Mouse (Mus musculus) left cerebral cortex, adult 18-20 months (tissue): ENCODE data around the gene Negr1. TPM values are rescaled to one million over a fixed set of nuclear protein-coding genes. Genes with fewer than 3 reads are reported as not detected.

Source experiments
- DNase-seq, 2 experiments: peaks; one replicate each; pipeline ENCODE4 v3.0.0; 2021 to 2022; ENCODE audit warnings: low spot score in 2 of 2, mixed read lengths in 1 of 2
- total RNA-seq, 2 experiments: library from RNA; stranded (reverse); gene quantifications; 2 replicates each; pipeline ENCODE4 v1.2.3; 2021

The Negr1 gene
- total RNA-seq, 2 experiments from 2014 or later = 178 to 220 TPM

GRCm38 (mm10) chr3:156672560-156672959 lies 111.0 kb downstream of the Negr1 start:
- DNase-seq = no peak

- peak; percentile 18 to 28 for DNase-seq
Observed at GRCm38 (mm10) chr3:156690059-156690605, 128.5 kb downstream of the Negr1 start.

GRCm38 (mm10) chr3:156698687-156699086 lies 137.1 kb downstream of the Negr1 start:
- no peak for DNase-seq

- DNase-seq = no peak
Observed at GRCm38 (mm10) chr3:156703241-156703640, 141.6 kb downstream of the Negr1 start.

DNA sequence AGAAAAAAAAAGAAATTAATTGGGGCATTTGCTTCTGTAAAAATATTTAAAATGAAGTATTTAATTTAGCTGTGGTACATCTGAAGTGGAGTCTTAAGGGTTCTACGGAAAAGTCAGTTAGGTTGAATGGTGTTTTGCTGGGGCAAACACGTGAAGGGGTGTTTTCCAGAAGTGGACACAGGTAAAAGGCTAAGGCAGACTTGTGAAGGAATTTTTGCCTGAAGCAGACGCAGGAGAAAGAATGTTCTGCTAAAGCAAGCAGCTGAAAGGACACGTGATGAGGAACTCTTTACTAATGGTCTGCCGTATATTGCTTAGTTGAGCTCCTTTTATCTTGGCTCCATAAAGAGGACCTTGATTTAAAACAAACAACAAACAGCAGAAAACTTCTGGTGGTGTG lies 148.6 kb downstream of the Negr1 start:
- no peak for DNase-seq

DNA sequence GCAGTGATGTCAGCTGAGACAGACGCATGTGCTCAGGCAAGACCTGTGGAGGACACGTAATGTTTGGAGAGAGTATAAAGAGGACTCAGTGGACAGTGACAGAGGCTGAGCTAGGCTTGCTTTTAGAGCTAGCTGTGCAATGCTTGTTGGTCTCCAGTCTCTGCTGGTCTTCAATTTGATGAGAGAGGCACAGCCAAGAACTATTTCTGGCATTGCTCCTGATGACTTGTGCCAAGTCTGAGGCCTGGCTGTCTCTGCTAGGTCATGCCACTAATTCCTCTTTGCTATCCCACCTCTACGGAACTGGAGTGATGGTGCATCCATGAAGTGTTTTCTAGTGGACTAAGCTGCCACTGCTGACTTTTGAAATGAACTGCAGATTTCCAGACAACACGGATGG lies 149.1 kb downstream of the Negr1 start:
- DNase-seq = no peak

DNA sequence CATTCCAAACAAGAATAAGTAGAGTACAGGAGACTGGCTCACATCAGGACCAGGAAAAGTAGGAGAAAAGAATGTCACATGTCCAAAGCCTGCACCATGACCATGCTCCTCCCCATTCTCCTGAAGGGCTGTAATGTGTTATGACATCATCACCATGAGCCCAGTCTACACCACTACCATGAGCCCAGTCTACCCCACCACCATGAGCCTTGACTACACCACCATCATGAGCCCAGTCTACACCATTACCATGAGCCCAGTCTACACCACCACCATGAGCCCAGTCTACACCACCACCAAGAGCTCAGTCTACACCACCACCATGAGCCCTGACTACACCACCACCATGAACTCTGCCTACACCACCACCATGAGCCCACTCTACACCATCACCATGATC lies 174.7 kb downstream of the Negr1 start:
- DNase-seq = no peak

DNA sequence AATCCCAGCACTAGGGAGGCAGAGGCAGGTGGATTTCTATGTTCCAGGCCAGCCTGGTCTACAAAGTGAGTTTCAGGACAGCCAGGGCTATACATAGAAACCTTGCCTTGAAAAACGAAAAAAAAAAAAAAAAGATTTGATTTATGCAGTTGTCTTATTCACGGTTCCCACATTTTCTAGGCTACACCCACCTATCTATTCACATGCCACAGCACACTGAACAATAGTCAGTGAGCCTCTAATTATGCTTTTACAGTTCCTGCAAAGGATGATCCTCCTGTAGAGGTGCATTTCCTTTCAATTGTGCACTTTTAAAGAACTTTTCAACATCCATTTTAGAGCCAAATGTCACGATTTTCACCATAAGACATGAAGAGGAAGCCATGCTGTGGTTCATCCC lies 177.9 kb downstream of the Negr1 start:
- DNase-seq = no peak

GRCm38 (mm10) chr3:156743266-156743665 lies 181.7 kb downstream of the Negr1 start:
- DNase-seq = no peak

DNA sequence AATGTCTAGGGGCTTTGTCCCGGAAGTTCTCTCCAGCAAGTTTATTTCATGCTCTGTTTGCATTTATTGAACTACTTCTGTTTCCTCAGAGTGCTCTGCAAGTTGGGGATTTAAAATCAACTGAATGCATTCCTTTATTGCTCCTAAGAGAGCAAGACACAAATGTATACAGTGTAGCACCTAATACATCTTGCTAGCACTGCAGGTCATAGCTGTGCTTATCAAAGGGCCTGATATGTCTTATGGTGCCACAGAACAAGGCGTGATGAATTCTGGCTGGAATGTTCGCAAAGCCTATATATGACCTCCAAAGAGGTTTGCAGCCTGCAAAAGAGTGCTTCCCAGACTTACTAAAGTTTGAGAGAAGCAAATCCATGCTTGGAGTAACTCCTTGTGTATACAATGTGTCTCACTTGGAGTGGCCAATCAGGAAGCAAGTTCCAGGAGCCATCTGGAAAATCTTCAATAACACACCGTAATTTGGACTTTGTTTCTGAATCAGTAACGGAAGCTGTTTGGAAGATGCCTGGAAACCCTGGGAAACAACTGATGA lies 183.7 kb downstream of the Negr1 start:
- DNase-seq = no peak

GRCm38 (mm10) chr3:156747456-156747855 lies 185.9 kb downstream of the Negr1 start:
- DNase-seq = no peak

GRCm38 (mm10) chr3:156753780-156754373 lies 192.3 kb downstream of the Negr1 start:
- no peak for DNase-seq

GRCm38 (mm10) chr3:156754790-156755530 lies 193.4 kb downstream of the Negr1 start:
- no peak for DNase-seq

DNA sequence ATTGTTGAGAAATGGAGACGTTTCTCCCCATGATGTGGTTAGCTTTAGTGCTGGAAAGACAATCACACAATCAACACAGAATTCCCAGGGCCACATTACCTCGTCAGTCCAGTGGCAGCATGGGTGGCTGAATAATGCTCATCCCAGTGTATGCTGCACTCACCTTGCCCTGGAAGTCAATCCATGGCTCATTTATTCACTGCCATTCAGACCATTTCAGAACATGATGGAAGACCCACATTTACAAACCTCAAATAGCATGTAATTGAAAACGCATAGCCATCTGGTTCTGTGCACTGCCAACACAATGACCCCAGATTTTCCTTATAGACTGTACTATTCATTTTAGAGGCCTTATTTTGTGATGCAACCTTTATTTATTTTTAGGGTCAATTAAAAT lies 203.4 kb downstream of the Negr1 start:
- no peak for DNase-seq

GRCm38 (mm10) chr3:156766171-156766845 lies 204.7 kb downstream of the Negr1 start:
- no peak for DNase-seq

DNA sequence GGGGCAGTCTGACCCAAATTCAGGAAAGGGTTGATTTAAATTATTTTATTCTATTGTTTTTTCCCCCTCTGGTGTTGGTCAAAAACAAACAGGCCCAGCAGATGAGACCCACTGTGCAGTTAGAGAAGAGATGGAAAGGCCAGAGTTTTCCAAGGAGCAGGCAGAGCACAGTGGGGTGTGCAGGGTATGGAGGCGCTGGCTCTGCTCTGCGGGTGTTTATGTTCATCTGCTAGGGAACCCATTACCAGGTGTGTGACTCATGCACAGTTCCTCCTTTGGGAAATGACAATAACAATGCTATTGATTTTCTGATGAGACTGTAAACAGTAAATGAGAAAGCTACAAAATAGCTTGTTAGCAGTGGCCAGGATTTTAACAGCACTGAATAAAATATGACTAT lies 210.0 kb downstream of the Negr1 start:
- no peak for DNase-seq

DNA sequence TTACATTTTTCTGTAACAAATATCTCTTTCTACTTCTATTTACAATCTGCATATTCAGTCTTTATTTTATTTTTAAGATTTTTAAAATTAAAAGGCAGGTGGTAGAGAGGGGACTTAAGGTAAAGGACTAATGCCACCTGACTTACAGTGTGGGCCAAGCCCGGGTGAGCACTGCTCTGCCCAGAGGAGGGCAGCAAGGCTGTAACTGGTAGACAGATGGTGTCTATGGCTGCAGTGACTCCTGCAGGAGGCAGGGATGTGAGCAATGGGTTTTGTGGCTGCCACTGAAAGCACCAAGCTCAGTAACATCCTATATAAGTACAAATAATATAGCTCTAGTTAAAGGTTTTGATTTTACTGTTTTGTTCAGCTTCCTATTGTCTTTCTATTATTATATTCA lies 210.5 kb downstream of the Negr1 start:
- no peak for DNase-seq

- DNase-seq = no peak
Observed at GRCm38 (mm10) chr3:156784309-156784852, 222.8 kb downstream of the Negr1 start.

- DNase-seq = no peak
Observed at GRCm38 (mm10) chr3:156786355-156786754, 224.8 kb downstream of the Negr1 start.

GRCm38 (mm10) chr3:156791234-156791633 lies 229.6 kb downstream of the Negr1 start:
- no peak for DNase-seq

DNA sequence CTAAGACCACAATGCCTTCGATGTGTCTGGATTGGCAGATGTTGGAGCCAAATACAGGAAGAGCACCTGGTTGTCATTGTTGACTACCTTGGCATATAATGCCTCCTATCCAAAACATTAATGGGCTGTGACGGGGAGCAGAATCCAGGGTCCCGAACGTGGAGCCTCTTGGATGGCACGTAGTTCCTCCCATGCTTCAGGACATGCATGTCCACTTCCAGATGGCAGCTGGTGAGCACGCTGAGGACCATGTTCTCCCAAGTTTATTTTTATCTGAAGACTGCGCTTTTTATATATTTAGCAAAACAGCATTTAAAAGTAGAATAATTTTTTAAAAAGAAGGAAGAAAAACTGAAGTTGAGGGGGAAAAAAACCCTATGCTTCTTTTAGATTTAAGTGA lies 231.1 kb downstream of the Negr1 start:
- no peak for DNase-seq

- no peak for DNase-seq
Observed at GRCm38 (mm10) chr3:156794091-156794490, 232.5 kb downstream of the Negr1 start.
